Mouse (Mus musculus) adrenal gland, postnatal 25 days (tissue): ENCODE results near the gene Pip4k2a. TPM values are rescaled to one million over a fixed set of nuclear protein-coding genes. Genes with fewer than 3 reads are reported as not detected.

Source experiments
- DNase-seq: peaks from one replicate; pipeline ENCODE4 v3.0.0; 2021; ENCODE audit warnings: mixed read lengths
- total RNA-seq: library from RNA; stranded (reverse); gene quantifications from 2 replicates; pipeline ENCODE4 v1.2.3, GENCODE M21; 2021

Pip4k2a gene
- total RNA-seq, 1 experiment from 2014 or later = 40.0 TPM

DNA sequence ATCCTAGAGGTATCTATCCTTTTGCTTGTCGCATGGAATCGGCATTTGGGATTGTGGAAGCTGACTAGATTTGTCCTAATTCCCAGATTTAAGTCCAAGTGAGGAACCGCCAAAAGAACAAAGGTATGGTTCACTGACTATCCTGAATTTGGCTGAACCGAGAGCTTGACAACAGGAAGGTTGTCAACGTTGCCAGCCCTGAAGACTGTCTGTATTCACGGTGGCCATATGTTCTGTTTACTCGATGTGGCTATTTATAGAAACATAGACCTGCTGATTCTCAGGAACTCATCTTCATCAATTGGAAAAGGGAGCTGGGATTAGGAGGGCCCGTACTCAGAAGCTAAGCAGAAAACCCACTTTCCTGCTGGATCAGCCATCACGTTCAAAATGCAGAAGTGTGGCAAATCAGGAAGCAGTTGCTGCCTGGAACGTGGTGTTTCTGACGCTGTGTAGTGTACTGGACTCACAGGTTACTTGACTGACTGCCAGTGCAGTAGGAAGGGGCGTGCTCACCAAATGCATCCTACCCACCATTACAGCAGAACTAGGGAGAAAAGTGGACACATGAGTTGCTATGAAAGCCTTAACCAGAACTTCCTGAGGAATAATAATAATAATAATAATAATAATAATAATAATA is 162.5 kb downstream of the Pip4k2a start:
- DNase-seq = no peak

DNA sequence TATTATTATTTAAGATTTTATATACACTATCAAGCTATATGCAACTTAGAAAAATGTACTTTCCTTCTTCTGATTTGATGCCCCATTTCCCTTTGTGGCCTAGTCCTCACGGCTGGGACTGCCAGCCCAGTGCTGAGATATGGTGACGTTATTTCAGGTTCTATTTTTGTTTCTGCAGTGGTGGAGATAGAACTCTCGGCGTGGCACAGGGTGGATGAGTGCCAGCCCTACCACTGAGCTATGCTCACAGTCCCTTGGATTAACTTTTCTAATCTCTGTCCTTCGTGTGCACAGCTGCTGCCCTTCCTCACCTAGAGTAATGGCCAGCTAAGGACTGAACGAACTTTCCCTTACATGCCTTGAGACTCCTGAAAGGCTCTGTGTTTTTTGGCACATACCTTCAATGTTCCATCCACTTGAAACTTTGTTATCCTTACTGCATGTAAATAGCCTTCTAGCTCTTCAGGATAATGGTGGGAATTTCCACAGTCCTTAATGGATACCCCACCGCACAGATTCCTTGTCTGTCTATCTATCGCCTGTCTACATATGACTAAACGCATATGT is 164.8 kb downstream of the Pip4k2a start:
- no peak for DNase-seq

DNA sequence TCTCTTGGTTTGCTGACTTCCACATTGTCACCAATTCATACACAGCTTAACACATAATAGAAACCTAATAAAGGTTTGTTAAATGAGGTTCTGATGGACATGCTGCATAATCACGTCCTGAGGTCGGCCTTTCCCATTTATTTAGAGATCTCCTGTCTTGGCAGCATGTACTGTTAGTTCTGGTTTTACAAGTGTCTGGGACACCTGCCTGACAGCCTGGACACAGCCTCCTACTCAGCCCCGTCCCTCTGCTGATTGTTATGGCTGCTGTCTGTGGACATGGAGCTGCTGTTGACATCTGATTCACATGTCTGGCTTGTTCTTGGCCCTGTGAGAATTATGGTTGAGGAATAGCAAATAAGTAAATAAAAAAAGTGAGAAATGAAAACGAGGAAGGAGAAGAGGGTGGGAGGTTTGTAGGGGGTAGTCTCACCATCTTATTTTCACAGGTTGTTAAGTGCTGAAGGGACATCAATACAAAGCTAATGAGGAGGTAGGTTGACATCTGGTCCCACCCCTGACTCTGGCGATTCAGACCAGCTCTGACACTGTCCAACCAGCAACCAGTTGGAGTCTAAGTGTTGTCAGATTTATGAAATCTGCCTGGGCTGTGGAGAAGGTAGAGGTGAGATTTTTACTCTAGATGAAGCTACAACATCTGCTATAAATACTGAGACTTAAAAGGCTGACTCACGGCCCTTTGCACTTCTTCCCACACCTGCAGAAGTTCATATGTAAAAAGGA is 166.7 kb downstream of the Pip4k2a start:
- DNase-seq = no peak

DNA sequence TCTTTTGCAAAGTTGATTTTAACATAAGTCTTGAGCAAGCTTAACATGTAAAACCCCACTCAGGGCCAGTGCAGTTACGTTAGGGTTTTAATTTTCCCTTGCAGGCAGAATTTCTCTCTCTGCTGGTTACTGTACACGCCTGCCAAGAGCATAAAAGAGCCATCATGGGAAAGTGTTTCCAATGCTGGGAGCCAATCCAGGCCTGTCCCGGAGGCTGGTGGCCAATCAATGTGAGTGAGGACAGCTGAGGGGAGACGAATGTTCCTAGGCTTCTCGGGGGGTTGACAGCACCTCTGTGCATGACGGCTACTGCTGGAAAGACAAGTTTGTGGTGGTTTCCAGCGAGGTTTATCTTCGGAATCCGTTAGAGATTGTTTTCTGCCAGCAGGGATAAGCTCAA is 175.2 kb downstream of the Pip4k2a start:
- DNase-seq = no peak

DNA sequence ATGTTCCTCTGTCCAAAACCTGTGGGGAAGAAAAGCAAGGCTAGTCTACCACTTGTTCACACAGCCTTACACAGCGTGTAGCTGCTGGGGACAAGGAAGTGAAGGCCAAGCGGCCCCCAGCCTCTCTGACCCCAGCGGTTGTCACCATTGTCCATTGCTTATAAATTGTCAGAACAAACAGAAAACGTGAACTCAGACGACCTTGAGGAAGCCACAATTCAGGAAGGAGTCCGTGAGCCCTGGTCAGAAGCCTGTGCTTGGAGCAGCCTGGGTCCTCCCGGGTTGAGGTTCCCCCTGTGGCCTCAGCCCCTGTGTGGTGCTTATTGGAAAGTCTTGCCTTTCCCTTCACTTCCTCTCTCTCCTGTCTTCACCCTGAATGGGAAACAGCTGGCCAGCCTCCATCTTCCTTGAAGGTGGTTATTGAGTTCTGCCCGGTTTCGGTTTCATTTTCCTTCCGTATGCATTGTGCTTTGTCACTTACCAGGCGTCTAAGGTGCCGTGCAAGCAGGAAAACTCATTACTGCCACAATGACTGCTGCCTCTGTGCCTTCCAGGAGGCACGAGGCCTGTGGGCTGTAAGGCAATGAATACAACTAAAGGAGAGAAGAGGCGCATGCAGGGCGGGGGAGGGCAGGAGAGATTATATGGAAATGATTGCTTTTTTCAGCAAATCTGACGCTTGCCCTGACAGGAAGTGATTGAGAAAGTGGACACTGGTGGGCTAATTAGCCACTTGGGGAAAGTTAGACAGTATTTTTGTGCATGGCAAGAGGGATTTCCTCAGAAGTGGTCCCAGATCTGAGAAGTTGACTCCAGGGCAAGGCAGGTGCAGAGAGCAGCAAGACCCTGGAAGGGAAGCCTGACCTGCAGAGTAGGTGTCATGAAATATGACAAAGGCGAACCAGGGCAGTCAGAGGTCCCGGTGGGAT is 176.2 kb downstream of the Pip4k2a start:
- peak; percentile 51 for DNase-seq

GRCm38 (mm10) chr2:18819520-18819919 is 178.4 kb downstream of the Pip4k2a start:
- DNase-seq = no peak

DNA sequence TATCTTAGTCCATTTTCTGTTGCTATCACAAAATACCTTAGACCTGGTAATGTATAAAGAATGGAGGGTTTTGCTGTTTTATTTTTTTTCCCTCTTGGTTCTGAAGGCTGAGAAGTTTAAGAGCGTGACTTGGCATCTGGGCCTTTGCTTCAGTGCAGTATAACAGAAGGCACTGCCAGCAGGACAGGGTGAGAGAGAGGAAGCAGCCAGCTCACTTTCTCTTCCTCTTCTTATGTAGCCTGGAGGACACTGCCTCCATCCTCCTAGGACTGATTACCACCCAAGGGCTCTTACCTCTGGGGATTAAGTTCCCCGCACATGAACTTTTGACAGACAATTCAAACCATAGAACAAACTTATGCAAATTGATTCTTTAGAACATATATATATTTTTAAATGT is 181.9 kb downstream of the Pip4k2a start:
- no peak for DNase-seq

GRCm38 (mm10) chr2:18815336-18815965 is 182.5 kb downstream of the Pip4k2a start:
- DNase-seq = no peak

DNA sequence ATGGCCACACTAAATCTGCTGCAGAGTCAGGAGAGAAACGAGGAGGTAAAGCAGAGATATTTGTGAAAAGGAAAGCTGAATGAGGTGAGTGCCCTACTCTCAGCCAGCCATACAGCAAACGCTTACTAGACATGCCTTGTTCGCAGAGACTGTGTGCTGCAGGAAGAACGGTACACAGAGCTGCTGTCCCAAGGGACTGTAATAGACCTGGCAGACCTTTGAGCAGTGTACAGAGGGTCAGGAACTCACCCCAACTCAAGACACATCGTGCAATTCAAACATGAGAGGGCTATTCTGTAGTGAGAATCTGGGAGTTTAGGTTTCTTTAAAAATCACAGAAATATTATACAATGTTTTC is 183.5 kb downstream of the Pip4k2a start:
- DNase-seq = no peak

GRCm38 (mm10) chr2:18813683-18814446 is 184.1 kb downstream of the Pip4k2a start:
- no peak for DNase-seq

DNA sequence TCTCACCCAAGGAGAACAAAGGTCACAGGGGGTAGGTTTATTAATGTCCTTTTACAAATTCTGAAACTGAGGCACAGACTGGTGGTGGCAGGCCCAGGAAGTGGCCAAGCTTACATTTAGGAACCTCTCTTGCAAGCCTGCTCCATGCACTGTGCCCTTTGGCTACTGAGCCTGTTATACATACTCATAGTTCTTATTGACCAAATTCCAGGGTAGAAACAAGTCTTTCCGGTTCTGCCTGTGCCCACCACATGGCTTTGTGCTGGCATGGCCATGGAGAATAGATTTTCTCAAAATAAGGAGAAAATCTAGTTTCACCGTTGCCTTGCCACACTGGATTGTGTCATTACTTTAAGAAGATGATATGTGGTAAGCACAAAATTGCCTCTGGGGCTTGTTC is 190.0 kb downstream of the Pip4k2a start:
- no peak for DNase-seq

- no peak for DNase-seq
Observed at GRCm38 (mm10) chr2:18801281-18801862, 196.6 kb downstream of the Pip4k2a start.

GRCm38 (mm10) chr2:18800646-18801251 is 197.2 kb downstream of the Pip4k2a start:
- DNase-seq = no peak

DNA sequence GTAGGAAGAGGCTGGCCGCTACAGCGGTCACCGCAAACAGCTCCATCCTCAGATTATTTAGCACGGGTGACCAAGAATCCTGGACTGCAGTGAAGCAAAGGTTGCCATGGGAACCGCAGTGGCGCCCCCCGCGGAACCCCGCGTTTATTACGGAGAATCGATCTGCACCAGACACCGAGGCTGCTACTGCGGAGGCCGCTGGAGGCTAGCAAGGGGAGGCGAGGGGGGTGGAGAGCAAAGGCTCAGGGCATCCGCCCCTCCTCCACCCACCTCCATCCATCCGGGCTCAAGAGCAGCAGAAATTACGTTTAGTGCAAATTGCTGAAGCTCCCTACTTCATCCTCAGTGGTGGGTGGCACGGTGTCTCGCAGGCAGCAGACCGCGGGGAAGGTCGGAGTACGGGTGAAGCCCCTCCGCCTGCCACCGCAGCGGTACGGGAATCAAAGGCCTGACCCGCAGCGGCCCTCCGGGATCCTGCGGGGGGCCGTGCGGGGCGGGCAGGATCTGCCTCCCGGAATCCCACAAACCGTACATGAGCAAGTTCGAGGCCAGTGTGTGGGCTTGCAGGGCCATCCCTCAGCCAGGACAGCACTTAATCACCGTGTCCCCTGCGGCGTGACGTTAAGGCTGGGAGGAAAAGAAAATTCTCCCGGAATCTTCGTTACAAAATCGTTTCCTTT is 197.8 kb downstream of the Pip4k2a start:
- peak; percentile 30 for DNase-seq

- no peak for DNase-seq
Observed at GRCm38 (mm10) chr2:18799265-18799965, 198.5 kb downstream of the Pip4k2a start.

GRCm38 (mm10) chr2:18797776-18798175 is 200.2 kb downstream of the Pip4k2a start:
- DNase-seq = no peak

DNA sequence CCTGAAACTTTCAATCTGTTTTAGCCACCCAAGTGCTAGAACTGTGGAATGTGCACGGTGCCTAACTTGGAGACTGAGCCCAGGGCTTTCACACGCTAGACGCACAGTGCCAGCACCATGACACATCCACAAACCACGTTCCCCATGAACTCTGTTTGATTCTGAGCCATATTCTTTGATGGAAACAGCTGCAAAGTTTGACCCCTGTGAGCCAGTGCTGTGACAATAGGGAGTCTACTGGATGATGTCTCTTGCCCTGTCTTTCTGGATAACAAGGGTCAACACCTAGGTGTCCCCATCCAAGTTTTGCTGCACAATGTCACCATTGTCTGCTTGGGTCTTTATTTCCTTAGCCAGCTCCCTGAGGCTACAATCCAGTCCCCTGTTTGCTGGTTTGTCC is 203.7 kb downstream of the Pip4k2a start:
- no peak for DNase-seq
